In genomic region chr16:26248939-26249338, GRCm38 (mm10) we compare ENCODE assay signal across 23 mouse cellular contexts.
DNase-seq lines count a peak whose midpoint lies in the region; ATAC-seq lines count a peak whose summit lies in the region.
"Had no signal": no experiment of that assay in that cellular context is flagged by ENCODE, and none has a peak within 500 bp of the region (broad histone marks: within the 10 kb centered on the region; RNA-seq: fewer than 3 reads in every experiment).

No protein-coding gene starts in this region.

- no peaks in the 10 kb centered on the region for H3K36me3 ChIP-seq in limb, embryonic 10.5 days
- H3K36me3 ChIP-seq: embryonic facial prominence, embryonic 13.5 days; forebrain, embryonic 10.5 days; heart, embryonic 15.5 days; hindbrain, embryonic 10.5 days had no signal

- H3K4me3 ChIP-seq in limb, embryonic 10.5 days, result no peak overlapping the region
- H3K4me3 ChIP-seq: embryonic facial prominence, embryonic 13.5 days; erythroblast, embryonic 14.5 days; forebrain, embryonic 10.5 days; heart, adult 2 months; heart, embryonic 15.5 days; hindbrain, embryonic 10.5 days had no signal

- DNase-seq in frontal cortex, postnatal 14 days (ENCODE audit: low spot score in 2 of 2), result no peak
- DNase-seq in layer of hippocampus, adult 9-11 months, result peak; percentile 27
- DNase-seq in layer of hippocampus, postnatal 25 days (ENCODE audit: extremely low spot score in 1 of 2, low spot score in 1 of 2), result no peak
- peak; percentile 19 for DNase-seq in Muller cell, postnatal 12 days (ENCODE audit: inconsistent ontology term)
- no peak for DNase-seq in limb, embryonic 10.5 days (ENCODE audit: low spot score)
- DNase-seq in heart, adult 18-20 months, result no peak
- DNase-seq: adrenal gland, adult 8-10 months; adrenal gland, postnatal 36 days; cerebellum, adult 11 months; cerebellum, adult 8-10 months; cerebellum, postnatal 14 days; gastrocnemius, postnatal 10 days; heart, adult 2 months; heart, postnatal 14 days had no signal

- no peaks in the 10 kb centered on the region for H3K9me3 ChIP-seq in limb, embryonic 10.5 days (replicated peaks)
- H3K9me3 ChIP-seq: embryonic facial prominence, embryonic 13.5 days; forebrain, embryonic 10.5 days; heart, embryonic 15.5 days; hindbrain, embryonic 10.5 days had no signal

- no peaks in the 10 kb centered on the region for H3K27me3 ChIP-seq in limb, embryonic 10.5 days (ENCODE audit: low read depth, poor library complexity, severe bottlenecking)
- H3K27me3 ChIP-seq: CH12.LX; embryonic facial prominence, embryonic 13.5 days; heart, embryonic 15.5 days had no signal

- ATAC-seq in frontal cortex, adult (ENCODE audit: low TSS enrichment), result peak; percentile 72
- ATAC-seq: forebrain, embryonic 14.5 days had no signal

- H3K27ac ChIP-seq in limb, embryonic 10.5 days, result peak overlapping the region; percentile 46; the same call in 1 of the 2 replicates
- H3K27ac ChIP-seq: embryonic facial prominence, embryonic 13.5 days; forebrain, embryonic 10.5 days; heart, adult 2 months; heart, embryonic 15.5 days; hindbrain, embryonic 10.5 days; hindbrain, embryonic 14.5 days had no signal

- peaks cover 17% of the 10 kb centered on the region for H3K4me1 ChIP-seq in limb, embryonic 10.5 days

Comparison
In these comparisons a context has a peak if more than half of its experiments do, and no peak if none do; other contexts are left out.
1. DNase-seq: peak in layer of hippocampus, adult 9-11 months (single experiment) and Muller cell, postnatal 12 days (single experiment); none in frontal cortex, postnatal 14 days (0 of 2), layer of hippocampus, postnatal 25 days (0 of 2), limb, embryonic 10.5 days (single experiment) and heart, adult 18-20 months (0 of 2).